Mouse (Mus musculus): ENCODE measurements around the gene Dscaml1. TPM values are rescaled to one million over a fixed set of nuclear protein-coding genes. Genes with fewer than 3 reads are reported as not detected.

Dscaml1 gene
- 12.4 and 16.4 TPM in 2 replicates for polyA plus RNA-seq (2015; fragmentation: Nextera tagmentation; extraction: Ambion mirVana)

GRCm38 (mm10) chr9:45426456-45426855 is at the start of gene Dscaml1:
Dscaml1 (plus strand) TSS chr9:45426628.
- H3K4me1 ChIP-seq = peaks cover 22% of the 10 kb centered on the region
- no peak within 1 kb of the TSS for H3K27ac ChIP-seq (replicated peaks)
- H3K4me3 ChIP-seq (replicated peaks) = no peak within 1 kb of the TSS
- no peak within 1 kb of the TSS for H3K9ac ChIP-seq (replicated peaks)
- WGBS = 84% methylated on average over 4 of the region's 4 CpGs
- peaks cover 38% of the 10 kb centered on the region for H3K27me3 ChIP-seq (replicated peaks)
- no peak within 1 kb of the TSS for H3K4me2 ChIP-seq
- no peaks in the 10 kb centered on the region for H3K9me3 ChIP-seq (replicated peaks)
- no peak for ATAC-seq (ENCODE audit: low FRiP score)
- no peaks in the 10 kb centered on the region for H3K36me3 ChIP-seq

GRCm38 (mm10) chr9:45376883-45377282 is 49.5 kb upstream of the Dscaml1 start:
- peaks cover 58% of the 10 kb centered on the region for H3K4me1 ChIP-seq
- WGBS = 72% methylated on average over 2 of the region's 2 CpGs
- no peaks in the 10 kb centered on the region for H3K27me3 ChIP-seq (replicated peaks)
- no peak overlapping the region for H3K27ac ChIP-seq (replicated peaks)
- no peak overlapping the region for H3K4me2 ChIP-seq
- H3K9ac ChIP-seq (replicated peaks) = no peak overlapping the region
- H3K9me3 ChIP-seq (replicated peaks) = no peaks in the 10 kb centered on the region
- H3K36me3 ChIP-seq = no peaks in the 10 kb centered on the region
- no peak for ATAC-seq (ENCODE audit: low FRiP score)
- no peak overlapping the region for H3K4me3 ChIP-seq (replicated peaks)

DNA sequence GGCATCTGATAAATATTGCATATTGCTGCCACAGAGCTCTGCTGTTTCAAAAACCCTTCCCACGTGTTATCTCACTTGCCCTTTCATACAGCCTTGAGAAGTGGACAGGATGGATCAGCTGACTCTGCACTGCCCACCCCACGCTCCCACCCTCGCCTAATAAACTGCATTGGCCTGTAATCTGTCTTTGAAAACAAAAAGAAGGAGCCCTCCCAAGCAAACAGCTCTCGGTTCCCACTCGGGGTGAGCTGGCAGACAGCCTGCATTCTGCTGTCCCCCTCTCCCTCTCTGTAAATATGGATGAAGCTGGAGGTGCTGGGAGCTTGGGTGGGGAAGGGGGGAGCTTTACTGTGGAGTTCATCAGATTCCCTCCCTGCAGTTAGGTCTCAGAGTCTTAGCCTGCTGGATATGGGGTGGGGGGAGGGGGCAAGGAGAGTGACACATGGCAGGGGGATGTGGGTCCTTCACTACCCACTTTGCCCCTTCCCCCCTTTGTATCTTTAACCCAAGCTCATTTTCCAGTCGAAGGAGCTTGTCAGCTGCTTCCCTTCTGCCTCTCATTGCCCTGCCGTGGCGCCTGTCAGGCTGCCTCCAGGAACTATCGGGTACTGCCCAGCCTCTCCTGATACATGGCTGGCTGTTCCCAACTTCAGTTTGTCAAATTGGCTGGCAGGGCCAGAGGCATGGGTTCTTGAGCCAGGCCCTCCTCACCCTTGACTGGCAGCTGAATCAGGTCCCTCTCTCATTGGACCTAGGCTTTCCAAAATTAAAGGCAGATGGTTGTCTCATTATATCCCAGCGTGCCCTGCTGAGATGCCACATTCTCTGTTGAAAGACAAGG is 45.8 kb upstream of the Dscaml1 start:
- Histone ChIP-seq H3K27me3 (replicated peaks) (no peaks in the 10 kb centered on the region), H3K9me3 (replicated peaks) (no peaks in the 10 kb centered on the region), H3K27ac (replicated peaks) (peak overlapping the region; percentile 59), H3K36me3 (no peaks in the 10 kb centered on the region), H3K9ac (replicated peaks) (no peak overlapping the region), H3K4me2 (peak overlapping the region; percentile 5; the same call in 1 of the 2 replicates), H3K4me3 (replicated peaks) (no peak overlapping the region), H3K4me1 (peaks cover 54% of the 10 kb centered on the region)
- ATAC-seq (ENCODE audit: low FRiP score) = peak; percentile 54
- 30% methylated on average over 10 of the region's 10 CpGs for WGBS

- Histone ChIP-seq H3K9me3 (replicated peaks) (no peaks in the 10 kb centered on the region), H3K4me1 (peaks cover 42% of the 10 kb centered on the region), H3K9ac (replicated peaks) (no peak overlapping the region), H3K36me3 (no peaks in the 10 kb centered on the region), H3K27me3 (replicated peaks) (no peaks in the 10 kb centered on the region), H3K27ac (replicated peaks) (no peak overlapping the region), H3K4me2 (no peak overlapping the region), H3K4me3 (replicated peaks) (no peak overlapping the region)
- WGBS = 73% methylated on average over 5 of the region's 5 CpGs
- ATAC-seq (ENCODE audit: low FRiP score) = no peak
These were observed 44.1 kb upstream of the Dscaml1 start for GRCm38 (mm10) chr9:45382336-45382735.

DNA sequence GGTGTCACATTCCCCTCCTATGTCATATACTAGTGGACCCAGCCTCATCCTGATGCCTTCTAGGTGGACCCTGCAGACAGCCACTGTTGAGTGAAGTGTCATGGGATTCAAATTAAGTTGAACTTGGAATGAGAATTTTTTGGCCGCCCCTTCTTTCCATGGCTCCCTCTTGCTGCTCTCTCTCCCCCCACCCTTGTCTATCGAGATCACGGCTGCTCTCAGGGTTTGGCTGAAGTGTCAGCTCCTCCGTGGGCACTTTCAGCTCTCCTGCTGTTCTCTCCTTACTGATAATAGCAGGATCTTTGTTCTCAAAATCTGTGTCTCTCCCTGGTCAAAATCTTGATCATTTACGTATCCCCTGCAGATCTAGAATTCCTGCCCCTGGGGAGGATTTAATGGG is 43.6 kb upstream of the Dscaml1 start:
- Histone ChIP-seq H3K4me1 (peaks cover 42% of the 10 kb centered on the region), H3K9me3 (replicated peaks) (no peaks in the 10 kb centered on the region), H3K9ac (replicated peaks) (no peak overlapping the region), H3K27ac (replicated peaks) (no peak overlapping the region), H3K36me3 (no peaks in the 10 kb centered on the region), H3K4me2 (no peak overlapping the region), H3K4me3 (replicated peaks) (no peak overlapping the region), H3K27me3 (replicated peaks) (no peaks in the 10 kb centered on the region)
- 74% methylated on average over 5 of the region's 5 CpGs for WGBS
- ATAC-seq (ENCODE audit: low FRiP score) = no peak

- 95% methylated on average over 6 of the region's 6 CpGs for WGBS
- no peak overlapping the region for H3K4me3 ChIP-seq (replicated peaks)
- H3K36me3 ChIP-seq = no peaks in the 10 kb centered on the region
- no peak overlapping the region for H3K27ac ChIP-seq (replicated peaks)
- H3K9me3 ChIP-seq (replicated peaks) = no peaks in the 10 kb centered on the region
- H3K9ac ChIP-seq (replicated peaks) = no peak overlapping the region
- no peak for ATAC-seq (ENCODE audit: low FRiP score)
- H3K27me3 ChIP-seq (replicated peaks) = no peaks in the 10 kb centered on the region
- peaks cover 39% of the 10 kb centered on the region for H3K4me1 ChIP-seq
- H3K4me2 ChIP-seq = no peak overlapping the region
These were observed 42.5 kb upstream of the Dscaml1 start for GRCm38 (mm10) chr9:45383883-45384282.

DNA sequence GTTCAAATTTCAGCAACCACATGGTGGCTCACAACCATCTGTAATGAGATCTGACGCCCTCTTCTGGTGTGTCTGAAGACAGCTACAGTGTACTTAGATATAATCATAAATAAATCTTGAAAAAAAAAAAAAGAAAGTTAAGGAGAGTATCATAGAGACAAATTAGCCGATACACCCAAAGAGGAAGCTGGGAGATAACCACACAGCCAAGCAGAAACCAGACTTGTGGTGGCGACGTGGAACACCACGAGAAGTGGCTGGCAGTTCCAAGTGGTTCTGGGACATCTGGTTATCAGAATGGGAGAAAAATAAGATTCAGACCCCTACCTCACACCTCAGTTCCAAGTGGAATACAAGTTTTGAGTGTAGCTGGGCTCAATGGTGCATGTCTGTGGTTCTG is 39.7 kb upstream of the Dscaml1 start:
- H3K27me3 ChIP-seq (replicated peaks) = no peaks in the 10 kb centered on the region
- no peaks in the 10 kb centered on the region for H3K9me3 ChIP-seq (replicated peaks)
- no peak overlapping the region for H3K4me2 ChIP-seq
- H3K36me3 ChIP-seq = 0 out of 2 replicates have a peak, but pooled peaks cover 2% of the 10 kb centered on the region
- no peak overlapping the region for H3K4me3 ChIP-seq (replicated peaks)
- ATAC-seq (ENCODE audit: low FRiP score) = no peak
- 93% methylated on average over 5 of the region's 5 CpGs for WGBS
- no peak overlapping the region for H3K27ac ChIP-seq (replicated peaks)
- no peak overlapping the region for H3K9ac ChIP-seq (replicated peaks)
- H3K4me1 ChIP-seq = peaks cover 17% of the 10 kb centered on the region; the same call in 1 of the 2 replicates

- no peak overlapping the region for H3K9ac ChIP-seq (replicated peaks)
- H3K4me1 ChIP-seq = peaks cover 10% of the 10 kb centered on the region; the same call in 1 of the 2 replicates
- no peak overlapping the region for H3K4me2 ChIP-seq
- H3K36me3 ChIP-seq = peaks cover 18% of the 10 kb centered on the region
- H3K27me3 ChIP-seq (replicated peaks) = no peaks in the 10 kb centered on the region
- no peak overlapping the region for H3K27ac ChIP-seq (replicated peaks)
- peak; percentile 87 for ATAC-seq (ENCODE audit: low FRiP score)
- H3K9me3 ChIP-seq (replicated peaks) = no peaks in the 10 kb centered on the region
- no peak overlapping the region for H3K4me3 ChIP-seq (replicated peaks)
- WGBS = 45% methylated on average over 12 of the region's 12 CpGs
These were observed 37.9 kb upstream of the Dscaml1 start for GRCm38 (mm10) chr9:45388385-45388994.

GRCm38 (mm10) chr9:45389596-45389995 is 36.8 kb upstream of the Dscaml1 start:
- no peak for ATAC-seq (ENCODE audit: low FRiP score)
- Histone ChIP-seq H3K9ac (replicated peaks) (no peak overlapping the region), H3K27ac (replicated peaks) (no peak overlapping the region), H3K27me3 (replicated peaks) (no peaks in the 10 kb centered on the region), H3K9me3 (replicated peaks) (no peaks in the 10 kb centered on the region), H3K36me3 (peaks cover 29% of the 10 kb centered on the region), H3K4me1 (peaks cover 7% of the 10 kb centered on the region; the same call in 1 of the 2 replicates), H3K4me3 (replicated peaks) (no peak overlapping the region), H3K4me2 (no peak overlapping the region)
- WGBS = 88% methylated on average over 8 of the region's 8 CpGs

- Histone ChIP-seq H3K9me3 (replicated peaks) (no peaks in the 10 kb centered on the region), H3K4me3 (replicated peaks) (no peak overlapping the region), H3K27ac (replicated peaks) (no peak overlapping the region), H3K4me2 (no peak overlapping the region), H3K4me1 (0 out of 2 replicates have a peak, but pooled peaks cover 2% of the 10 kb centered on the region), H3K27me3 (replicated peaks) (no peaks in the 10 kb centered on the region), H3K36me3 (peaks cover 45% of the 10 kb centered on the region), H3K9ac (replicated peaks) (no peak overlapping the region)
- no peak for ATAC-seq (ENCODE audit: low FRiP score)
- 82% methylated on average over 7 of the region's 7 CpGs for WGBS
These were observed 35.1 kb upstream of the Dscaml1 start for GRCm38 (mm10) chr9:45391299-45391698.

DNA sequence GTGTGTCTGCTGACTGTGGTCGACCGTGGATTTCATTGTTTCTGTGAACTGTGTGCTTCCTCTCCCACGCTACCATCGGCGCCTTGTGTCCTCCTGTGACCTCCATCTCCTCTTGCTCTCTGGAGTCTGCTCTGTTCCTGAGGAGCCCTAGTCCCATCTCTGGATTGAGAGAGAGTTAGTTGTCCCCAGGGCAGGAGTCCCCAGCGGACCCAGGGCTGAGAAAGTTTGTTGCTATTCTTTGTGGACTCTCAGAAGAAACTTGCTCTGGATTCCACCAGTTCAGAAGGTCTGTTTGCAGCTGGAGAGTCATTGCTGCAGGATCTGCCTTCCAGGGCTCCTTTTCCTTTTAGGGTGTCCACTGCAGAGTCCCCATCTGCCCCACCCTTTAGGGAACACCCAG is 31.2 kb upstream of the Dscaml1 start:
- no peaks in the 10 kb centered on the region for H3K9me3 ChIP-seq (replicated peaks)
- WGBS = 94% methylated on average over 6 of the region's 6 CpGs
- H3K36me3 ChIP-seq = peaks cover 45% of the 10 kb centered on the region
- no peak overlapping the region for H3K9ac ChIP-seq (replicated peaks)
- no peak overlapping the region for H3K4me3 ChIP-seq (replicated peaks)
- no peaks in the 10 kb centered on the region for H3K4me1 ChIP-seq
- no peaks in the 10 kb centered on the region for H3K27me3 ChIP-seq (replicated peaks)
- H3K27ac ChIP-seq (replicated peaks) = no peak overlapping the region
- no peak for ATAC-seq (ENCODE audit: low FRiP score)
- no peak overlapping the region for H3K4me2 ChIP-seq

GRCm38 (mm10) chr9:45395796-45396195 is 30.6 kb upstream of the Dscaml1 start:
- 81% methylated on average over 3 of the region's 3 CpGs for WGBS
- Histone ChIP-seq H3K27ac (replicated peaks) (no peak overlapping the region), H3K4me1 (no peaks in the 10 kb centered on the region), H3K4me2 (no peak overlapping the region), H3K9me3 (replicated peaks) (no peaks in the 10 kb centered on the region), H3K36me3 (peaks cover 45% of the 10 kb centered on the region), H3K4me3 (replicated peaks) (no peak overlapping the region), H3K9ac (replicated peaks) (no peak overlapping the region), H3K27me3 (replicated peaks) (no peaks in the 10 kb centered on the region)
- ATAC-seq (ENCODE audit: low FRiP score) = no peak
